Mouse (Mus musculus): ENCODE measurements around the gene Nbea.

- TF ChIP-seq ZNF384 (IDR thresholded peaks at IDR 0.05; ENCODE audit: low read depth, low read length) (no peak), POLR2A (IDR thresholded peaks at IDR 0.05; ENCODE audit: control insufficient read depth in 1 of 2, insufficient read depth in 1 of 2, low read depth in 1 of 2, low read length in 2 of 2, poor library complexity in 1 of 2) (no peak), CTCF (IDR thresholded peaks at IDR 0.05 in 2 of 3, conservative IDR thresholded peaks at IDR 0.05 in 1 of 3; ENCODE audit: control insufficient read depth in 1 of 3, insufficient read depth in 1 of 3, low read depth in 2 of 3, low read length in 3 of 3, poor library complexity in 1 of 3, severe bottlenecking in 1 of 3) (no peak), POLR2AphosphoS2 (IDR thresholded peaks at IDR 0.05; ENCODE audit: low read length) (no peak), TBP (IDR thresholded peaks at IDR 0.05; ENCODE audit: low read depth, low read length) (no peak)
Measured at GRCm38 (mm10) chr3:56182371-56183158, 936 bp downstream of the Nbea start.
